Mouse (Mus musculus) intestine, embryonic 16.5 days (tissue): ENCODE measurements at regions not wholly inside any gene's neighbourhood (a gene's known extent, or its start where the extent isn't known, plus 50 kb on each side); places are given as distances from the start of the nearest gene placed in this dataset.
A peak's percentile ranks its signal among the peaks of the same experiment; 100 is the strongest.

ENCODE experiments used
- ATAC-seq: fragments of 200-750 bp; cut with Nextera tagmentation; 2 replicates; pipeline ENCODE4 v1.8.0; 2017; ENCODE audit warnings: moderate TSS enrichment, moderate library complexity
- H3K27ac ChIP-seq: fragments of 300-500 bp; sonication (generic); 2 replicates; pipeline ENCODE4 v1.5.1; 2014; ENCODE audit warnings: mild to moderate bottlenecking, low read length
- H3K27me3 ChIP-seq: fragments of 300-500 bp; sonication (generic); replicated peaks from 2 replicates; pipeline ENCODE4 v1.6.1; 2014; ENCODE audit warnings: low read length, control low read depth, mixed read lengths; ENCODE audit not compliant: control insufficient read depth, insufficient read depth
- H3K36me3 ChIP-seq: fragments of 300-500 bp; sonication (generic); 2 replicates; pipeline ENCODE4 v1.6.1; 2014; ENCODE audit warnings: low read length, control low read depth; ENCODE audit not compliant: control insufficient read depth, insufficient read depth
- H3K4me1 ChIP-seq: fragments of 300-500 bp; sonication (generic); 2 replicates; pipeline ENCODE4 v1.6.1; 2014; ENCODE audit warnings: low read length, control low read depth, mixed read lengths; ENCODE audit not compliant: control insufficient read depth, insufficient read depth
- H3K4me2 ChIP-seq: fragments of 300-500 bp; sonication (generic); 2 replicates; pipeline ENCODE4 v1.6.1; 2014; ENCODE audit warnings: low read depth, low read length, control low read depth
- H3K4me3 ChIP-seq: fragments of 300-500 bp; sonication (generic); 2 replicates; pipeline ENCODE4 v1.5.1; 2014; ENCODE audit warnings: mild to moderate bottlenecking, low read length
- H3K9ac ChIP-seq: fragments of 300-500 bp; sonication (generic); 2 replicates; pipeline ENCODE4 v1.6.1; 2014; ENCODE audit warnings: low read depth, low read length
- H3K9me3 ChIP-seq: fragments of 300-500 bp; sonication (generic); 2 replicates; pipeline ENCODE4 v1.6.1; 2016; ENCODE audit warnings: low read length, control low read depth; ENCODE audit not compliant: control insufficient read depth
- WGBS: fragments of 180-500 bp; shearing (Covaris S2); extraction: QIAGEN DNeasy Blood & Tissue Kit; methylation state at CpG from one replicate; pipeline ENCODE4 v1.1.7; 2014; 5-methylcytosine and 5-hydroxymethylcytosine counted together

DNA sequence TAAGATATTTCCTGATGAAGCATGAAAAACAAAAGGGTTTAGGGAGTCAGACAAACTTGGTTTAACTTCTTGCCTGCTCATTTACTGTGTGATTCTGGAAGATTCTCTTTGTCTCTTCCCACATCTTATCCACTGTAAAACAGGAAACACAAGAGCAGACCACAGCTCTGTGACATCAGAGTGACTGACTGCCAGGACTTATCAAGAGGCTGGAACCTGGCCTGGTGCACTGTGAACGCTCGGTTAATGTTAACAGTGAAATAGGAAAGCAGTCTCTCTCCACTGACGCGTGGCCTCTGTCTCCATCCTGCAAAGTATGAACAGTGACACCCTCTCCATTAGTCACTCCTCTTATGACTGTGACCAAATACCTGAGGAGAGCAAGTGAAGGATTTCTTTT is 73.1 kb upstream of the Noct start:
- no peak overlapping the region for H3K4me3 ChIP-seq
- no peak for ATAC-seq
- no peak overlapping the region for H3K4me2 ChIP-seq
- no peaks in the 10 kb centered on the region for H3K4me1 ChIP-seq
- no peak overlapping the region for H3K9ac ChIP-seq
- no peak overlapping the region for H3K27ac ChIP-seq
- no peaks in the 10 kb centered on the region for H3K9me3 ChIP-seq
- H3K27me3 ChIP-seq = no peaks in the 10 kb centered on the region
- H3K36me3 ChIP-seq = no peaks in the 10 kb centered on the region
- WGBS = 55% methylated on average over 4 of the region's 4 CpGs

DNA sequence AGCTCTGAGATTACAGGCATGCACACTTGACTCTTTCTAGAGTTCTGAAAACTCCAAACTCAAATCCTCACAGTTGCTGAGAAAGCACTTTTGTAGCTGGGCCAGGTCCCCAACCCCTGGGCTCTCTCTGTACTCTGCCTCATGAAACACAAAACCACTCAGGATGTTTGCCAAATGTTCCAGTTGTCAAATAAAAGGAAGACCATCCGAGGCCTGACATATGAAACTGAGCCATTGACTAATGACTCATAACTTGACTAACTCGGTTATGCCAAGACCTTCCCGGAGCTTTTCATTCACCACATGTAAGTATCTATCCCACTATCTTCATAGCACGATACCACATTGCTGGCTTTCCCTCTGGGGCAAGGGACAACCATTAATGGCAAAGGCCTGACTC is 68.6 kb upstream of the Noct start:
- no peaks in the 10 kb centered on the region for H3K9me3 ChIP-seq
- no peak overlapping the region for H3K27ac ChIP-seq
- no peak for ATAC-seq
- H3K27me3 ChIP-seq = no peaks in the 10 kb centered on the region
- no peak overlapping the region for H3K9ac ChIP-seq
- H3K4me2 ChIP-seq = no peak overlapping the region
- WGBS = 42% methylated on average over 4 of the region's 4 CpGs
- no peak overlapping the region for H3K4me3 ChIP-seq
- H3K36me3 ChIP-seq = no peaks in the 10 kb centered on the region
- peaks cover 9% of the 10 kb centered on the region for H3K4me1 ChIP-seq

DNA sequence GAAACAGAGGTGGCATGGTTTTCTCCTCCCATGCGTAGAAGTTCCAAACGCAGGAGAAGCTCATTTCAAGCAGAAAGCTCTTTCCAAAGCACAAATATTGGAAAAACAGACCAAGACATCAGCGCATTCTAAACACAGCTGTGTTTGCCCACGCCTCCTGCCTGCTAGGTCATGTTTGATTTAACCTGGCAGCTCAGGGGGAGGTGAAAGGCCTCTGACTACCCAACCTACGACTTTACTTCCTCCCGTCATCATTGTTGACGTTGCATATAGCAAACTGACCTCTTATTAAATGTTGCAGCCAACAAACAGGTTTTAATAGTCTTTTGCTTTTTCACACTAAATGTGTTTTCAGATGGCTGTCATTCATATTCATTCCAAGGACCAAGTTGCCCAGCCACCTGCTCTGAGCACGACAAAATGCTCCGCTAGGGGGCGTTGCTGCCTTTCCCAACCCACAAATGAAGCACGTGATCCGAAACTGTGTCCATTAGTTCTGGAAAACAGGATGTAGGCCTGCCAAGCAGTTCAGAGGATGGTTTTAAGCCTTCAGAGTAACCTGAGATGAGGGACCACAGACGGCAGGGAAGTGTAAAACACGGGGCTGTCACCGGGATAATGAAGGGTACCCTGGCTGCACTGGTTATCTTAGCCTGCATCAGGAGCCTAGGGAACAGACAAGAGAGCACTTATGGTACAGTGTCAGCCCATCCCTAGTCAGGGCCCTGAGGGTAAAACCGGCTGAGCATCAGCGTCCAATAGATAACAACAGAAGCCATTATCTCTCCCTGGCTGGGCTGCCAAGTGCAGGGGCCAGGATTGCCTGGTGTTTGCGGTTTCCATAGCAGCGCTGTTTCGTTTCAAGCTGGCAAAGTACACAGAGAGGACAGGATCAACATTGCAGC is 67.6 kb upstream of the Noct start:
- 30% methylated on average over 20 of the region's 20 CpGs for WGBS

DNA sequence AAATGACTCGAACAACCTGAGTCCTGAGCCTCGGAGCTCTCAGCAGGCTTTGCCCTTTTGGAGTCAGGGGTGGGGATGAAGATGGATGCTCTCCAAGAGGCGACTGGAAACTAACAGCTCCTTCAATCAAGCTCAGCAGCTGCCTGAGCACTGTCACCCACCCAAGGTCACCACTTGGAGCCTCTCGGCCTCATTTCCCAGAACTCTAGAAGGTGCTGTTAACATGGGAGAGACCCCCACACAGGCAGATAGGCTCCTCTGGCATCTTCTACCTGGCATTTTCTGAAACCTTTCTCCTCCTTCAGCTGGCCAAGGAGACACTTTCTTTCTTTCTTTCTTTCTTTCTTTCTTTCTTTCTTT is 67.0 kb upstream of the Noct start:
- H3K4me2 ChIP-seq = no peak overlapping the region
- peaks cover 9% of the 10 kb centered on the region for H3K4me1 ChIP-seq
- H3K9me3 ChIP-seq = no peaks in the 10 kb centered on the region
- no peak overlapping the region for H3K27ac ChIP-seq
- WGBS = 24% methylated on average over 4 of the region's 4 CpGs
- no peak overlapping the region for H3K9ac ChIP-seq
- H3K4me3 ChIP-seq = no peak overlapping the region
- no peaks in the 10 kb centered on the region for H3K36me3 ChIP-seq
- ATAC-seq = no peak
- H3K27me3 ChIP-seq = no peaks in the 10 kb centered on the region

More for the DNA sequence above, 67.6 kb upstream of the Noct start:
- H3K27ac ChIP-seq = no peak overlapping the region
- H3K27me3 ChIP-seq = no peaks in the 10 kb centered on the region
- H3K9ac ChIP-seq = no peak overlapping the region
- peaks cover 9% of the 10 kb centered on the region for H3K4me1 ChIP-seq
- H3K36me3 ChIP-seq = no peaks in the 10 kb centered on the region
- H3K9me3 ChIP-seq = no peaks in the 10 kb centered on the region
- H3K4me3 ChIP-seq = no peak overlapping the region
- no peak overlapping the region for H3K4me2 ChIP-seq
- ATAC-seq = peak; percentile 88

DNA sequence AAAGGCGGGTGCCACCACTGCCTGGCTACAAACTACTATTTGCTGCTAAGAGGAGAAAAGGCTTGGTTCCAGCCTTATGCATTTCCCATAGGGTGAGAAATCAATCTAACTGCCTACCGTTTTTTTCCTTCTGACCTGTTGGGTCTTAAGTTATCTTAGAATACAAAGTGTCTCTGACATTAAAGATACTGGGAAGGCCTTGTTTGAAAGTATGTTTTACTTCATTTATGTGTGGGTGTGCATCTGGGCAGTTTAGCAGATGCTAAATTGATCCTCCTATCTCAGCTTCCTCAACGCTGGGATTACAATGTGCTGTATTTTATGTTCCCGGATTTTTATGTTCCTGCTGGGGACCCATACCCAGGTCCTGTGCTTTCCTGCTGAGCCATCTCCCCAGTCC is 65.8 kb upstream of the Noct start:
- no peaks in the 10 kb centered on the region for H3K36me3 ChIP-seq
- no peak for ATAC-seq
- WGBS = 71% methylated on average over 4 of the region's 4 CpGs

DNA sequence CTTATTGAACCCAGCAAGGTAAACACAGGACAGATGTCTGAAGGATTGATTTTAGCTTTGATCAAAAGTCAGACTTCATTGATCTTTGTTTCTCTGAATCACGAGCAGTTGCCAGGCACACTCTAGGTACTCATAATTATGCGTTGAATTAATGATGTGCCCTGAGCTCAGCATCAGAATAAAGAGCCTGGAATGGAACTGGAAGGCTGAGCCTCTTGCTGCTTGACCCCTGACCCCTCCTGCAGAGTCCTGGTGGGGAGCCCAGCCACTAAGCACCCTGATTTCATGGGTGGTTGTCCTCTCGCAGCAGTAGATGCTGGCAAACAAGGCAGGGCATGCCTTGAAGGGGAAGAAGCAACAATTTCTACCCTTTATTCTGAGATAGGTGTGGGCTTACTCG is 64.9 kb upstream of the Noct start:
- 72% methylated on average over 4 of the region's 4 CpGs for WGBS
- H3K9me3 ChIP-seq = no peaks in the 10 kb centered on the region

More for the DNA sequence above, 65.8 kb upstream of the Noct start:
- no peak overlapping the region for H3K4me3 ChIP-seq
- no peak overlapping the region for H3K9ac ChIP-seq
- H3K27ac ChIP-seq = no peak overlapping the region
- no peaks in the 10 kb centered on the region for H3K27me3 ChIP-seq
- H3K4me1 ChIP-seq = peaks cover 9% of the 10 kb centered on the region
- H3K4me2 ChIP-seq = no peak overlapping the region
- no peaks in the 10 kb centered on the region for H3K9me3 ChIP-seq

DNA sequence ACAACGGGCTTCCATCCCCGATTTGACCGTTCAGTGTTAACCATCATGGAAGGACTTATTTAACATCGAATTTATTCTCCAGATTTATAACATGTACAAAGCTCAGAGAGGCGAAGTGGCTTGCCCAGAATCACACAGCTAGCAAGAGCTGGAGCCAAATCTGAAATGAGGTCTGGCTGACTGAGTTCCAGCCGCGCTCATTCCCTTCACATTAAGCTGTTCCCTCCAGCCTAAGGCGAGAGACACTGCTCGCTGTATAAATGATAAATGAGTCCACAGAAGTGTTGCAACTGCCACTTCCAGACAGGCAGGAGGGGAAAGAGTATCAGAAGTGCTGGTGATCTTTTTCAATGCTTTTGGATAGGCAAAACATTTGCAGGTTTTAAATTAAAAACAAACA is 64.4 kb upstream of the Noct start:
- H3K4me3 ChIP-seq = no peak overlapping the region
- H3K9me3 ChIP-seq = no peaks in the 10 kb centered on the region
- no peak for ATAC-seq
- H3K4me2 ChIP-seq = no peak overlapping the region
- no peaks in the 10 kb centered on the region for H3K36me3 ChIP-seq
- H3K27ac ChIP-seq = no peak overlapping the region
- no peak overlapping the region for H3K9ac ChIP-seq
- H3K27me3 ChIP-seq = no peaks in the 10 kb centered on the region
- WGBS = 70% methylated on average over 9 of the region's 9 CpGs
- H3K4me1 ChIP-seq = peaks cover 9% of the 10 kb centered on the region

More for the DNA sequence above, 64.9 kb upstream of the Noct start:
- no peak overlapping the region for H3K9ac ChIP-seq
- H3K4me2 ChIP-seq = no peak overlapping the region
- no peak overlapping the region for H3K27ac ChIP-seq
- no peak overlapping the region for H3K4me3 ChIP-seq
- no peaks in the 10 kb centered on the region for H3K27me3 ChIP-seq
- H3K36me3 ChIP-seq = no peaks in the 10 kb centered on the region
- no peak for ATAC-seq
- H3K4me1 ChIP-seq = peaks cover 9% of the 10 kb centered on the region

DNA sequence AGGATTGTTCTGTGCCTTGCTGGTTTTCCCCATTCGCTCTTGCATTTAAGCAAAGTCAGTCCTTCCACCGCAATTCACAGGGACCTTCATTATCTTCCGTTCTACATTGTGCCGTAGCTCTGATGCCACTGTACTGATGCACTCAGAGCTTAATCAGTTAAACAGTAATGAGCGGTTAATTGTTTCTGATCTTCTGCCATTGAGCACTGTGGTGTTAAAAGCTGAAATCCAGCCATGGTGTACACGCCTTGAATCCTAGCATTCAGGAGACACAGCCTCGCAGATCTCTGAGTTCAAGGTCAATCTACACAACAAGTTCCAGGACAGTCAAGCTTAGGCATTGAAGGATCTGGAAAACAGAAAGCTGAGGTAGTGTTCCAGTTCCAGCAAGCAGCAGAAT is 63.6 kb upstream of the Noct start:
- Histone ChIP-seq H3K4me2 (no peak overlapping the region), H3K27ac (no peak overlapping the region), H3K9me3 (no peaks in the 10 kb centered on the region), H3K36me3 (no peaks in the 10 kb centered on the region), H3K4me3 (no peak overlapping the region), H3K9ac (no peak overlapping the region), H3K4me1 (peaks cover 9% of the 10 kb centered on the region), H3K27me3 (no peaks in the 10 kb centered on the region)
- WGBS = 80% methylated on average over 7 of the region's 7 CpGs
- ATAC-seq = no peak

DNA sequence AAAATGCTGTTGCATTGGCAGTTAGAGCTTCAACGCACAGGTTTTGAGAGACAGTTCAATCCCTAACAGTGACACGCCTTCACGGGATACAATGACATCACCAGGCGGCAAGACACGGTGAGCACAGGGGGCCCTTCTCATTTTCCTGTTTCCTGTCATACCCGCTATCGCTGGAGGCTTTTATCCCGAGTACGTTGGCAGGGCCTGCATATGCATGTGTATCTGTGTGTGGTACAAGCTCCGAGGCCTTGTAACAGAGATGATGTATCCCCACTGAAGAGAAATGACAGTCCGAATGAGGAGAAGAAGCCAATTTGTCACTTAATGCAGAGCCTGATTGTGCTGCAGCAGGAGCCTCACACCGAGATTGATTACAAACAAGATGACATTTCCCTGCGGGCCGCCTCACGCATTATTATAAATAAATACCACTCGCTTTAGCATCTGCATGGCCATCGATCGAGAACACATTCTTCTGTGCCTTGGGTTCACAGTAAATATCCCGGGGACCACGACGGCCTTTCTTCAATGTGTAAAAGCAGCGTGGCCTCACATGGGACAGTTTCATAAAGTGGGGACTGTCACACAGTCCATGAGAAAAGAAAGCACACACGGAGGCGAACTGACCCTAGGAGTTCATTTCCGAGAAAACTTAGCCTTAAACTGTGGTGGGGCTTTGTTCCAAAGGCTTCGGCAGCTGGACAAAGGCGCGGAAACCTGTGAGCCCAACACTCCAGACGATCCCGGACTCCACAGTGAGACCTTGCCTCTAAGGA is 54.9 kb upstream of the Noct start:
- WGBS = 60% methylated on average over 30 of the region's 30 CpGs
- Histone ChIP-seq H3K9ac (no peak overlapping the region), H3K4me1 (0 out of 2 replicates have a peak, but pooled peaks cover 3% of the 10 kb centered on the region), H3K27me3 (no peaks in the 10 kb centered on the region), H3K36me3 (no peaks in the 10 kb centered on the region), H3K4me3 (no peak overlapping the region), H3K9me3 (no peaks in the 10 kb centered on the region), H3K27ac (no peak overlapping the region), H3K4me2 (no peak overlapping the region)
- ATAC-seq = no peak
